Mouse (Mus musculus): ENCODE measurements at regions not wholly inside any gene's neighbourhood (a gene's known extent, or its start where the extent isn't known, plus 50 kb on each side); places are given as distances from the start of the nearest gene placed in this dataset.
A peak's percentile ranks its signal among the peaks of the same experiment; 100 is the strongest.

DNA sequence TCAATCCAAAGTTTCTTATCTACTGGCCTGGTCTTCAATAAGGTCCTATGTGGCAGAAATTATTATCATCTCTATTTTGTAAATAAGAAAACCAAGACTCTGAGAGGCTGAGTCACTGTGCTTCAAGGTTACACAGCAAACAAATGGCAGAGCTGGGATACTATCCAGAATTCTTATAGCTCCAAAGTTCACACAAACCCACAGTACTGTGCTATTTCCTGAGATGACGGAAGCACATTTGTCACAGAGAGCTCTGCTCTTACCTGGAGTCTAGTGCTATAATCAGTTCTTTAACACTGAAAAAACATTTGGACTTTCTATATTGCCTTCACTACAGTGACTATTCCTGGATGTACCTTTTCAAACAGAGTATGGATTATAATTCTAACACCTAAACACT is 654.7 kb upstream of the Brinp1 start:
- no peak overlapping the region for H3K4me3 ChIP-seq (ENCODE audit: low read length)
- H3K27me3 ChIP-seq (ENCODE audit: control insufficient read depth, insufficient read depth, low read length), result no peaks in the 10 kb centered on the region
- no peaks in the 10 kb centered on the region for H3K9me3 ChIP-seq (replicated peaks; ENCODE audit: control insufficient read depth, low read length)
- WGBS, result 84% methylated on average over 1 of the region's 1 CpGs
- H3K36me3 ChIP-seq (ENCODE audit: control insufficient read depth, insufficient read depth), result no peaks in the 10 kb centered on the region
- H3K27ac ChIP-seq (ENCODE audit: low read length), result no peak overlapping the region
- H3K4me2 ChIP-seq (ENCODE audit: low read depth, low read length), result no peak overlapping the region
- H3K4me1 ChIP-seq (ENCODE audit: control insufficient read depth, insufficient read depth, low read length), result no peaks in the 10 kb centered on the region
- no peak for ATAC-seq (replicated peaks; ENCODE audit: extremely low read depth, insufficient read depth, low FRiP score)
- H3K9ac ChIP-seq (ENCODE audit: low read length), result no peak overlapping the region

GRCm38 (mm10) chr4:69596992-69597541 is 642.9 kb upstream of the Brinp1 start:
- ATAC-seq (replicated peaks; ENCODE audit: extremely low read depth, insufficient read depth, low FRiP score), result no peak
- Histone ChIP-seq H3K4me3 (ENCODE audit: low read length) (no peak overlapping the region), H3K36me3 (ENCODE audit: control insufficient read depth, insufficient read depth) (no peaks in the 10 kb centered on the region), H3K4me1 (ENCODE audit: control insufficient read depth, insufficient read depth, low read length) (no peaks in the 10 kb centered on the region), H3K27me3 (ENCODE audit: control insufficient read depth, insufficient read depth, low read length) (no peaks in the 10 kb centered on the region), H3K27ac (ENCODE audit: low read length) (no peak overlapping the region), H3K4me2 (ENCODE audit: low read depth, low read length) (no peak overlapping the region), H3K9ac (ENCODE audit: low read length) (no peak overlapping the region), H3K9me3 (replicated peaks; ENCODE audit: control insufficient read depth, low read length) (no peaks in the 10 kb centered on the region)
- 57% methylated on average over 6 of the region's 6 CpGs for WGBS

DNA sequence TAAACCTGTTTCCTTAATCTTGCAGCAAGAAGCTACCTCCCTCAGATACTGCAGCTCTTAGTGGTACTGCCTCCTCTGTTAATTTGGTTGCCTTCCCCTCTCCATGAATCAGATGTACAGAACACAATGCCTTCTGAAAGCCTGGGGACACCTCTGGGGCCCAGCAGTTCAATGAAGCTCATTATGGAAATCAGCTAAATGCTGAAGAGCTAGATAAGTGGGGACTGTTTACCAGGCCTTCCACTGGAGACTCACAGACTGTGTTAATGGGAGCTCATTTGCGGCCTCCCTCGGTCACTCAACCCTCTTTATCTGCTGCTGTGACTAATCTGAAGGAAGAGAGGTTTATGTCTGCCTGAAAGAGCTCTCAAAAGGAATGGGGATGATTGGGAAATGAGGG is 639.8 kb upstream of the Brinp1 start:
- Histone ChIP-seq H3K9me3 (replicated peaks; ENCODE audit: control insufficient read depth, low read length) (no peaks in the 10 kb centered on the region), H3K9ac (ENCODE audit: low read length) (no peak overlapping the region), H3K36me3 (ENCODE audit: control insufficient read depth, insufficient read depth) (no peaks in the 10 kb centered on the region), H3K27me3 (ENCODE audit: control insufficient read depth, insufficient read depth, low read length) (no peaks in the 10 kb centered on the region), H3K4me3 (ENCODE audit: low read length) (no peak overlapping the region), H3K4me1 (ENCODE audit: control insufficient read depth, insufficient read depth, low read length) (no peaks in the 10 kb centered on the region), H3K27ac (ENCODE audit: low read length) (no peak overlapping the region), H3K4me2 (ENCODE audit: low read depth, low read length) (no peak overlapping the region)
- WGBS, result 31% methylated on average over 2 of the region's 2 CpGs
- no peak for ATAC-seq (replicated peaks; ENCODE audit: extremely low read depth, insufficient read depth, low FRiP score)

DNA sequence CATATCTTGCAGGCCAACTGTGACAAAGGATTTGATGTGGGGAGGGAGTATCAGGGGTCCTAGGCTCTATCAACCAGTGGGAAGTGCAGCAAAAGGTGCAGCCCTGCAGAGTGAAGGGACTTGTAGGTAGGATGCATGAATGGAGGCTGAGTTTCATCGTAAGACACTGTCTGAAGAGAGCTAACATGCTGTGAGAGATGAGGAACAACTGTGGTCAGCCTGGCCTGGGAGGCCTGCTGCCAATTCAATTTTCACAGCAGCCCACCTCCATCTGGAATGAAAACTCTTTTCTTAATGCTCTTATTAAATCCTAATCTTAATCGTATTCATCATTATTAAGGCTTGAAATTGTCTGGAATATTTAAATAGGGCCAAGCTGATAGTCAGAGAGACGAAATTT is 622.1 kb upstream of the Brinp1 start:
- WGBS, result 60% methylated on average over 3 of the region's 3 CpGs
- H3K9me3 ChIP-seq (replicated peaks; ENCODE audit: control insufficient read depth, low read length), result no peaks in the 10 kb centered on the region
- H3K4me3 ChIP-seq (ENCODE audit: low read length), result no peak overlapping the region
- H3K4me1 ChIP-seq (ENCODE audit: control insufficient read depth, insufficient read depth, low read length), result no peaks in the 10 kb centered on the region
- no peak overlapping the region for H3K27ac ChIP-seq (ENCODE audit: low read length)
- no peaks in the 10 kb centered on the region for H3K36me3 ChIP-seq (ENCODE audit: control insufficient read depth, insufficient read depth)
- H3K9ac ChIP-seq (ENCODE audit: low read length), result no peak overlapping the region
- no peak overlapping the region for H3K4me2 ChIP-seq (ENCODE audit: low read depth, low read length)
- H3K27me3 ChIP-seq (ENCODE audit: control insufficient read depth, insufficient read depth, low read length), result no peaks in the 10 kb centered on the region
- no peak for ATAC-seq (replicated peaks; ENCODE audit: extremely low read depth, insufficient read depth, low FRiP score)

DNA sequence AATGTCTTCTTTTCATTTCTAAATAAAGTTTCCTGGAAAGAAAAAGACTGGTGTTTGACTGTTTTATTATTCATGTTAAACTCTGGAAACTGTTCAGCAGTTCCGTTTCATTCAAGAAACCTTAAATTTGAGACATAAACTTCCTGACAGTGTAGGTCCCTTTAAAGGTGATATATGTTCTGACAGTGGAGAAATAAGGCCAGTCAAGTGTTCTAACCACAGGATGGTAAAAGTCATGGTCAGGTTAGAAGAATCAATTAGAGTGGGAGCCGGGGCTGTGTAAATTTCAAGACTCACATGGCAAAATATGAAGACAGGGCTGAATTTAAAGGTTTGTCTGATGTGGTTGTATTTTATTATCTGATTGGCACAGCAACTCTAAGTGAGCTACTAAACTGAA is 593.9 kb upstream of the Brinp1 start:
- Histone ChIP-seq H3K27me3 (ENCODE audit: control insufficient read depth, insufficient read depth, low read length) (no peaks in the 10 kb centered on the region), H3K9ac (ENCODE audit: low read length) (no peak overlapping the region), H3K36me3 (ENCODE audit: control insufficient read depth, insufficient read depth) (no peaks in the 10 kb centered on the region), H3K9me3 (replicated peaks; ENCODE audit: control insufficient read depth, low read length) (no peaks in the 10 kb centered on the region), H3K4me1 (ENCODE audit: control insufficient read depth, insufficient read depth, low read length) (no peaks in the 10 kb centered on the region), H3K4me2 (ENCODE audit: low read depth, low read length) (no peak overlapping the region), H3K27ac (ENCODE audit: low read length) (no peak overlapping the region), H3K4me3 (ENCODE audit: low read length) (no peak overlapping the region)
- 67% methylated on average over 2 of the region's 2 CpGs for WGBS
- no peak for ATAC-seq (replicated peaks; ENCODE audit: extremely low read depth, insufficient read depth, low FRiP score)

GRCm38 (mm10) chr4:69538172-69538908 is 584.1 kb upstream of the Brinp1 start:
- no peak overlapping the region for H3K9ac ChIP-seq (ENCODE audit: low read length)
- H3K27me3 ChIP-seq (ENCODE audit: control insufficient read depth, insufficient read depth, low read length), result no peaks in the 10 kb centered on the region
- no peaks in the 10 kb centered on the region for H3K4me1 ChIP-seq (ENCODE audit: control insufficient read depth, insufficient read depth, low read length)
- H3K27ac ChIP-seq (ENCODE audit: low read length), result no peak overlapping the region; the same call in 1 of the 2 replicates
- no peak overlapping the region for H3K4me3 ChIP-seq (ENCODE audit: low read length)
- ATAC-seq (replicated peaks; ENCODE audit: extremely low read depth, insufficient read depth, low FRiP score), result peak; percentile 45; the same call in 1 of the 2 replicates
- no peaks in the 10 kb centered on the region for H3K9me3 ChIP-seq (replicated peaks; ENCODE audit: control insufficient read depth, low read length)
- no peaks in the 10 kb centered on the region for H3K36me3 ChIP-seq (ENCODE audit: control insufficient read depth, insufficient read depth)
- no peak overlapping the region for H3K4me2 ChIP-seq (ENCODE audit: low read depth, low read length)
- 60% methylated on average over 6 of the region's 6 CpGs for WGBS

GRCm38 (mm10) chr4:69533107-69533506 is 578.9 kb upstream of the Brinp1 start:
- Histone ChIP-seq H3K4me3 (ENCODE audit: low read length) (no peak overlapping the region), H3K36me3 (ENCODE audit: control insufficient read depth, insufficient read depth) (no peaks in the 10 kb centered on the region), H3K4me2 (ENCODE audit: low read depth, low read length) (no peak overlapping the region), H3K27me3 (ENCODE audit: control insufficient read depth, insufficient read depth, low read length) (no peaks in the 10 kb centered on the region), H3K9ac (ENCODE audit: low read length) (no peak overlapping the region), H3K27ac (ENCODE audit: low read length) (no peak overlapping the region), H3K9me3 (replicated peaks; ENCODE audit: control insufficient read depth, low read length) (no peaks in the 10 kb centered on the region), H3K4me1 (ENCODE audit: control insufficient read depth, insufficient read depth, low read length) (no peaks in the 10 kb centered on the region)
- ATAC-seq (replicated peaks; ENCODE audit: extremely low read depth, insufficient read depth, low FRiP score), result no peak
- 28% methylated on average over 3 of the region's 3 CpGs for WGBS

- ATAC-seq (replicated peaks; ENCODE audit: extremely low read depth, insufficient read depth, low FRiP score), result no peak
- Histone ChIP-seq H3K4me3 (ENCODE audit: low read length) (no peak overlapping the region), H3K9ac (ENCODE audit: low read length) (no peak overlapping the region), H3K9me3 (replicated peaks; ENCODE audit: control insufficient read depth, low read length) (no peaks in the 10 kb centered on the region), H3K27me3 (ENCODE audit: control insufficient read depth, insufficient read depth, low read length) (no peaks in the 10 kb centered on the region), H3K4me2 (ENCODE audit: low read depth, low read length) (no peak overlapping the region), H3K4me1 (ENCODE audit: control insufficient read depth, insufficient read depth, low read length) (no peaks in the 10 kb centered on the region), H3K36me3 (ENCODE audit: control insufficient read depth, insufficient read depth) (no peaks in the 10 kb centered on the region), H3K27ac (ENCODE audit: low read length) (no peak overlapping the region)
- 77% methylated on average over 2 of the region's 2 CpGs for WGBS
Measured at GRCm38 (mm10) chr4:69523112-69523511, 568.9 kb upstream of the Brinp1 start.

- Histone ChIP-seq H3K4me2 (ENCODE audit: low read depth, low read length) (no peak overlapping the region), H3K4me1 (ENCODE audit: control insufficient read depth, insufficient read depth, low read length) (no peaks in the 10 kb centered on the region), H3K36me3 (ENCODE audit: control insufficient read depth, insufficient read depth) (no peaks in the 10 kb centered on the region), H3K9ac (ENCODE audit: low read length) (no peak overlapping the region), H3K4me3 (ENCODE audit: low read length) (no peak overlapping the region), H3K27me3 (ENCODE audit: control insufficient read depth, insufficient read depth, low read length) (no peaks in the 10 kb centered on the region), H3K27ac (ENCODE audit: low read length) (no peak overlapping the region), H3K9me3 (replicated peaks; ENCODE audit: control insufficient read depth, low read length) (no peaks in the 10 kb centered on the region)
- ATAC-seq (replicated peaks; ENCODE audit: extremely low read depth, insufficient read depth, low FRiP score), result no peak
- 57% methylated on average over 4 of the region's 4 CpGs for WGBS
Measured at GRCm38 (mm10) chr4:69508281-69508680, 554.1 kb upstream of the Brinp1 start.
